Mouse (Mus musculus) heart, embryonic 13.5 days (tissue): ENCODE data around the gene Tifab. TPM values are rescaled to one million over a fixed set of nuclear protein-coding genes. Genes with fewer than 3 reads are reported as not detected.
"Not testable (repeated sequence)": the region's sequence is repeated elsewhere in the genome, so short reads cannot be mapped to it uniquely, and the experiment has no call there.

ENCODE experiments used
- ATAC-seq: fragments of 200-750 bp; cut with Nextera tagmentation; 2 replicates; pipeline ENCODE4 v1.8.0; 2017; ENCODE audit warnings: moderate TSS enrichment; ENCODE audit not compliant: insufficient number of reproducible peaks, low FRiP score, low TSS enrichment; ENCODE audit errors: extremely low read depth
- H3K27ac ChIP-seq: fragments of 300-500 bp; sonication (generic); replicated peaks from 2 replicates; pipeline ENCODE4 v1.5.1; 2015; ENCODE audit warnings: moderate library complexity, mild to moderate bottlenecking, inconsistent platforms
- H3K27me3 ChIP-seq: fragments of 300-500 bp; sonication (generic); replicated peaks from 2 replicates; pipeline ENCODE4 v1.6.1; 2015; ENCODE audit warnings: mild to moderate bottlenecking, inconsistent platforms
- H3K36me3 ChIP-seq: fragments of 300-500 bp; sonication (generic); 2 replicates; pipeline ENCODE4 v1.6.1; 2015; ENCODE audit warnings: mild to moderate bottlenecking, inconsistent platforms
- H3K4me1 ChIP-seq: fragments of 300-500 bp; sonication (generic); 2 replicates; pipeline ENCODE4 v1.6.1; 2015; ENCODE audit warnings: inconsistent platforms
- H3K4me2 ChIP-seq: fragments of 300-500 bp; sonication (generic); 2 replicates; pipeline ENCODE4 v1.6.1; 2015; ENCODE audit warnings: inconsistent platforms, mild to moderate bottlenecking, moderate library complexity
- H3K4me3 ChIP-seq: fragments of 300-500 bp; sonication (generic); 2 replicates; pipeline ENCODE4 v1.5.1; 2015; ENCODE audit warnings: moderate library complexity, mild to moderate bottlenecking, inconsistent platforms
- H3K9ac ChIP-seq: fragments of 300-500 bp; sonication (generic); 2 replicates; pipeline ENCODE4 v1.6.1; 2015; ENCODE audit warnings: inconsistent platforms, mild to moderate bottlenecking, moderate library complexity
- H3K9me3 ChIP-seq: fragments of 300-500 bp; sonication (generic); 2 replicates; pipeline ENCODE4 v1.6.1; 2016; ENCODE audit warnings: inconsistent platforms
- WGBS: fragments of 180-500 bp; shearing (Covaris S2); methylation state at CpG from one replicate; pipeline ENCODE4 v1.1.7; 2015; ENCODE audit warnings: mixed read lengths; 5-methylcytosine and 5-hydroxymethylcytosine counted together
- polyA plus RNA-seq: library from polyadenylated mRNA; unstranded; fragments of >200 nt; fragmentation: Nextera tagmentation; extraction: Ambion mirVana; gene quantifications from 2 replicates; pipeline ENCODE4 v1.2.1, GENCODE M21; 2015

Gene Tifab
- polyA plus RNA-seq, 1 experiment from 2014 or later = 1.1 TPM

DNA sequence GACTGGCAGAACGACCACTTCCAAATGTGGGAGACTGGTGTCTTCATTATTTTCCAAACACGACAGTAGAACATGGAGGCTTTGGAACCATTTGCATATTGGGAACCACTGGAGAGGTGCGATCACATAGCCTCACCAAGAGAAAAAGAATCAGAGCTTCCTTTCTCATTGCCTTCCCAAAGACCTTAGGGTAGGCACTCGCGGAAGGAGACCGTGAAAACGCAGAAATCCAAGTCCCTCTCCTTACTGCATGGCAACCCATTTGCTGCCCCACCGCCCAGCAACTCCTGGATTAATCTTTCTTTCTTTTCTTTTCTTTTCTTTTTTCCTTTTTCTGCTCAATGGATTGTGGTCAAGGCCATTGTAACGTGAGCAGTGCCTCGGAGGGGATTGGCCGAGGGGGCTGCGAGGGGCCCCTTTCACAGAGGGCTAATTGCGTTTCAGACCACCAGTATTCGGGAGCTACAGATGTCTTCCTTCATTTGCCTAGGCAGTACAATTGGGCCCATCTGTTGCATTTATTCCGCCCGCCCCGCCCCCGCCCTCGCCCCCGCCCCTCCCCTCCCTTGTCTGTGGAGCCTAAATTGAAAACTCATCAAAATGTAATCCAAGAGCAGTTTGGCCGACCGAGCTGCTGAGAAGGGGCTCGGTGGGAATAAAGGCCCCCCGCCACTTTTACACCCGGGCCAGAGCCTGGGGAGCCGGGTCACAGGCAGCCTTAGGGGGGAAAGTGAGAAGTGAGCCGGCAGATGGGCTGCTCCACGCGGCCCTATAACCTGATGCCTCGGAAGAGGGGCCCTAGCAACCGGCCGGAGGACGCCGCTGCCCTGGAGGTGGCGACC lies 29.8 kb upstream of the Tifab start:
- H3K4me1 ChIP-seq = peaks cover 8% of the 10 kb centered on the region
- no peak overlapping the region for H3K27ac ChIP-seq
- H3K4me3 ChIP-seq = peak overlapping the region; percentile 22
- H3K9ac ChIP-seq = peak overlapping the region; percentile 59
- H3K4me2 ChIP-seq = peak overlapping the region; percentile 57
- peaks cover 67% of the 10 kb centered on the region for H3K27me3 ChIP-seq
- H3K36me3 ChIP-seq = no peaks in the 10 kb centered on the region
- H3K9me3 ChIP-seq = peaks cover 12% of the 10 kb centered on the region
- 10% methylated on average over 35 of the region's 35 CpGs for WGBS
- ATAC-seq = no peak

DNA sequence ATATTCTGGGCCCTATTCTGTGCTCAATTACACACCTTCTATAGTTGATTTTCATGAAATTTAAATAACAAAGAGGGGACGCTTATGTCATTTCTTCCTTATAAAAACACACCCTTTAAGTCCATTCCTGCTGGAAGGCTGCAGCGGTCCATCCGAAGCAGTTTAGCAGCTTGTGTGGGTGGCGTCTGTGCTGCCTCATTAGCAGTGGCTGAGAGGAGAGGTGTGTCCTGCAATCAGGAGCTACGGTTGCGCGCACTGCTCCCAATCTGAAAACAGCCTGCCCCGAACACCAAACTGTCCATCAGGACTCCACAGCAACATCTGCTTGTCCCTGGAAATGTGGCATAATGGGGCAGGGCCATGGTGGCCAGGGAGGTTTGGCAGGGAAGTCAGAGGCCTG lies 20.8 kb upstream of the Tifab start:
- no peak overlapping the region for H3K9ac ChIP-seq
- H3K27me3 ChIP-seq = peaks cover 40% of the 10 kb centered on the region
- 71% methylated on average over 8 of the region's 8 CpGs for WGBS
- H3K27ac ChIP-seq = no peak overlapping the region
- H3K4me3 ChIP-seq = no peak overlapping the region
- H3K36me3 ChIP-seq = no peaks in the 10 kb centered on the region
- no peaks in the 10 kb centered on the region for H3K9me3 ChIP-seq
- H3K4me2 ChIP-seq = no peak overlapping the region
- no peak for ATAC-seq
- 0 out of 2 replicates have a peak, but pooled peaks cover 2% of the 10 kb centered on the region for H3K4me1 ChIP-seq

DNA sequence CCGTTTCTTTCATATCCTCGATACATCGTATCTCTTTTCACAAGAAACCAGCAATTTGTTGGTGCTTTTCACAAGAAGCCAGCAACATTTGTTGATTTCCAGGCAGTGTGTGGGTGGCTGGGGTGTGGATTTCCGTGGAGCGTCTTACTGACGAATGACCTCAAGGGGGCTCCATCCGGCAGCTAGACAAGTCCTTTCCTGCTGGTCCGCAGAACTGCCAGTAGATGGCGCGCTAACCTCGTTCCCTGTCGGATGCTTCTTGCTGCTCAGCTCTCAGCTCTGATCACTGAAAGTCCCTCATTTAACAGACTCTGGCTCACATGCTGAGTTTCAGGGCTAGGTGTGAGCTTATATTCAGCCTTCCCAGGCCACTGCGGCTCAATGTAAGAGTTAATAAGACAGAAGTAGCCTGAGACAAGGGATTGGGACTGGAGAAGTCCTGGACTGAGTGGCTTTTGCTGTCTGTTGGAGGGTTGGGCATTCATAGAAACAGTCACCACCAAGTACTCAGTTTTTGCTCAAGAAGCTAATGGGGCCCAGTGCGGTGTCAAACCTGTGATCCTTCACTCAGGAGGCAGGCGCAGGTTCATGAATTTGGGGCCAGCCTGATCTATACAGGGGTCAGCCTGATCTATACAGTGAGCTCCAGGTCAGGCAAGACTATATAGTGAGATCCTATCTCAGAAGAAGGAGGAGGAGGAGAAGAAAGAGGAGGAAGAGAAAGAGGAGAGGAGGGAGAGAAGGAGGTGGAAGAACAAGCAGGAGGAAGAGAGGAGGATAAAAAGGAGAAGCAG lies 19.0 kb upstream of the Tifab start:
- Histone ChIP-seq H3K9ac (no peak overlapping the region), H3K27me3 (peaks cover 43% of the 10 kb centered on the region), H3K27ac (no peak overlapping the region), H3K4me3 (no peak overlapping the region), H3K4me2 (no peak overlapping the region), H3K4me1 (0 out of 2 replicates have a peak, but pooled peaks cover 2% of the 10 kb centered on the region), H3K9me3 (no peaks in the 10 kb centered on the region), H3K36me3 (no peaks in the 10 kb centered on the region)
- ATAC-seq = no peak
- WGBS = 9% methylated on average over 15 of the region's 15 CpGs

DNA sequence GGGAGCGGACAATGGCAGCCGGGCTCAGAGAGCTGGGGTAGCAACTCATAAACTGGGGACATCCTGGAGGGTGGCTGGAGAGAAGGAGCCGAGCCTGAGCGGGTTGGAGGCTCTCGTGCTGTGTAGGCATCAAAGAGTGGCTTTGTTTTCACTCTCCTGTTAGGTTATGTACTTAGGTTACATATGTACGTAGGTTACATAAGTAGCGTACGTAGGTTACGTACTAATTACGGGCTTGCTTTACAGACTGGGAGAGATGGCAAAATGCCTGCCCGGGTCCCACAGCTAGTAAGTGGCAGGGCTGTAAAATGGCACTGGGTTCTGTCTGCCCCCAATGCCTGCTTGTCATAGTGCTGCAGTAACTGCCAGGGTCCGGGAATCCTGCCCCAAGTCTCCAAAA lies 18.3 kb upstream of the Tifab start:
- no peak for ATAC-seq

DNA sequence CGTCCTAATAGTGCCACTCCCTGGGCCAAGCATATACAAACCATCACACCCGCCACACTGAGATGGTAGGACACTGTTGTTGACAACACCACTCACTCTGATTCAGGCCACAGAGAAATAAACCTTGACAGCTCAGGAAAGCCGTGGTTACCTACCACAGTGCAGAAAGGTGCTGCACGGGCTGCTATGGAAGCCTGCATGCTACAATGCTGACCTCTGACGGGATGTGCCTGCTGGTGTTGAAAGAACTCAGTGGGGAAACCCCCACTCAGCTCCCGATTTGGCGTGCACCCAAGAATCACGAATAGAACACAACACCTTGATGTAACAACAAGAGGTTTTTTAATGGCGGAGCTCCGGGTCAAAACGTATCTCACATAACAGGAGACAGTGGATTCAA lies 17.1 kb upstream of the Tifab start:
- not testable (repeated sequence) for H3K9me3 ChIP-seq, ATAC-seq, H3K36me3 ChIP-seq, H3K4me1 ChIP-seq, H3K9ac ChIP-seq, H3K4me3 ChIP-seq, H3K4me2 ChIP-seq, H3K27ac ChIP-seq
- 68% methylated on average over 11 of the region's 11 CpGs for WGBS
- peaks cover 37% of the 10 kb centered on the region for H3K27me3 ChIP-seq

More for the DNA sequence above, 18.3 kb upstream of the Tifab start:
- H3K27me3 ChIP-seq = peaks cover 40% of the 10 kb centered on the region
- H3K27ac ChIP-seq = no peak overlapping the region
- H3K36me3 ChIP-seq = no peaks in the 10 kb centered on the region
- no peak overlapping the region for H3K4me3 ChIP-seq
- no peak overlapping the region for H3K4me2 ChIP-seq
- H3K9me3 ChIP-seq = no peaks in the 10 kb centered on the region
- 0 out of 2 replicates have a peak, but pooled peaks cover 2% of the 10 kb centered on the region for H3K4me1 ChIP-seq
- no peak overlapping the region for H3K9ac ChIP-seq
- WGBS = 79% methylated on average over 12 of the region's 12 CpGs

DNA sequence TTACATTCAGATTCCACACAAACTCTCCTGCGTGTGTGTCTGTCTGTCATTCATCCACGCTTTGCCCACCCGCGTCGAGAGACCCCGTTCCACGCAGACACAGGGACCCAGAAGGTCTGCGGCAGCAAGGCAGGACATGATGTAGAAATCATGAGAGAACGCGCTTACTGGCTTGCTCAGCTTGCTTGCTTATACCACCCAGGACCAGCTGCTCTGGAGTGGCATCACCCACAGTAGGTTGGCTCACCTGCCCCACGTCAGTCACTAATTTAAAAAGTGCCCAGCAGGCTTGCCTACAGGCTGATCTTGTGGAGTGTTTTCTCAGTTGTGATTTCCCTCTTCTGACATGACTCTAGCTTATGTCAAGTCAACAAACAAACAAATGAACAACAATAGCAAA lies 15.5 kb upstream of the Tifab start:
- H3K9me3 ChIP-seq, H3K4me1 ChIP-seq, H3K27ac ChIP-seq, H3K36me3 ChIP-seq, H3K9ac ChIP-seq, ATAC-seq, H3K4me2 ChIP-seq, H3K4me3 ChIP-seq: not testable (repeated sequence)
- peaks cover 26% of the 10 kb centered on the region for H3K27me3 ChIP-seq
- 88% methylated on average over 11 of the region's 11 CpGs for WGBS

DNA sequence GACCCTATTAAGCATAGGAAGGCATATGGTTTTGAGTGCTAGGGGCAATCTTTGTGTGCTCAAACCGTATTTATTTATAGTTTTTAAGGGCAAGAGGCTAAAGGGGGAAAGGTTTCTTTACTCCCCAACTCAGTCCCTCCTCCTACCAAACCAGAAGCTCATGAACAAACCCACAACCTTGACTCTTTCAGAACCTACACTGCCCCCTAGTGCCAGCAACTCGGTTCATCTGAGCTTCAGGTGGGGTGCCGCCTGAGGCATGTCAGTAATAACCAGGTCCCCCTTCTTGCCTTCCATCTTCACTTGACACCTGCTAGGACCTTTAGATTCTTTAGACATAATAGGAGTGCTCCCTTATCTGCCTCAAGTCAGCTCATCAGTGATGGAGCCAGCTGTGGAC lies 12.5 kb upstream of the Tifab start:
- H3K27me3 ChIP-seq = peaks cover 10% of the 10 kb centered on the region; the same call in 1 of the 2 replicates
- 32% methylated on average over 3 of the region's 3 CpGs for WGBS
- H3K4me3 ChIP-seq = no peak overlapping the region

DNA sequence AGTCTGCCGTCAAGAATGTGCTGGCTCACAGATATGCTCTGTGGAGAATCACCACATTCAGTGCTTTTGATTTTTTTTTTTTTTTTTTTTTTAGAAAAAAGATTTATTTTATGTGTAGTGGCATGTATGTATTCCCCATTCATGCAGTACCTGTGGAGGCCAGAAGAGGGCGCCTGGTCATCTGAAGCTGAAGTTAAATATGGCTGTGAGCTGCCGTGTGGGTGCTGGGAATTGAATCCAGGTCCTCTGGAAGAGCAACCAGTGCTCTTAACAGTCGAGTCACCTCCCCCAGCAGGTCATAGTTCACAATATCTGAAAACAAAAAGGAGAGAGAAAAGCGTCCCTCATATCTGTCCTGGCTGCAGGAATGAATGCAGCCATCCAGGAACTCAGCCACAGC lies 11.0 kb upstream of the Tifab start:
- Histone ChIP-seq H3K4me3 (no peak overlapping the region), H3K36me3 (no peaks in the 10 kb centered on the region), H3K9ac (no peak overlapping the region), H3K27ac (no peak overlapping the region), H3K27me3 (peaks cover 9% of the 10 kb centered on the region; the same call in 1 of the 2 replicates), H3K4me2 (no peak overlapping the region), H3K4me1 (no peaks in the 10 kb centered on the region), H3K9me3 (0 out of 2 replicates have a peak, but pooled peaks cover 6% of the 10 kb centered on the region)
- WGBS = 71% methylated on average over 5 of the region's 5 CpGs
- no peak for ATAC-seq

More for the DNA sequence above, 12.5 kb upstream of the Tifab start:
- H3K36me3 ChIP-seq = no peaks in the 10 kb centered on the region
- no peaks in the 10 kb centered on the region for H3K4me1 ChIP-seq
- no peak overlapping the region for H3K4me2 ChIP-seq
- 0 out of 2 replicates have a peak, but pooled peaks cover 6% of the 10 kb centered on the region for H3K9me3 ChIP-seq
- H3K9ac ChIP-seq = no peak overlapping the region
- no peak overlapping the region for H3K27ac ChIP-seq
- no peak for ATAC-seq

DNA sequence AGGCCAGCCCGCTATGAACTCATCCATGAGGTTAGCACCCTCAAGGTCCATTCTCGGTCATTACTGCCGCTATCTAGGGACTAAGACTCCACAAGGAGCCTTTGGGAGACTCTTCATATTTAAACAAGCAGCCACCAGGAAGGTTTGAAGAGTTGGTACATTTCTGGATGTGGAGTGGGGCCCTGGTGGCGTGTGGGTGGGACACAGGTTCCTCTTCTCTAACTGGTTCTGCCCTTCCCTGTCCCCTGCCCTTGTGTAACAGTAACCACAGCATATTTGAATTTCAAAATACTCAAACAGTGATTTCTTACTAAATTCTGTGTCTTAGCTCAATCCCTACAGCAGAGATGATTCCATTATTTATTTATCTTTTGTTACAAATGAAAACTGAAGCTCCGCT lies 5.0 kb upstream of the Tifab start:
- WGBS = 77% methylated on average over 5 of the region's 5 CpGs
- H3K4me2 ChIP-seq = no peak overlapping the region
- peaks cover 10% of the 10 kb centered on the region for H3K27me3 ChIP-seq
- H3K27ac ChIP-seq = no peak overlapping the region
- no peak overlapping the region for H3K9ac ChIP-seq
- H3K4me1 ChIP-seq = no peaks in the 10 kb centered on the region
- no peak overlapping the region for H3K4me3 ChIP-seq
- H3K9me3 ChIP-seq = no peaks in the 10 kb centered on the region
- no peak for ATAC-seq
- no peaks in the 10 kb centered on the region for H3K36me3 ChIP-seq

DNA sequence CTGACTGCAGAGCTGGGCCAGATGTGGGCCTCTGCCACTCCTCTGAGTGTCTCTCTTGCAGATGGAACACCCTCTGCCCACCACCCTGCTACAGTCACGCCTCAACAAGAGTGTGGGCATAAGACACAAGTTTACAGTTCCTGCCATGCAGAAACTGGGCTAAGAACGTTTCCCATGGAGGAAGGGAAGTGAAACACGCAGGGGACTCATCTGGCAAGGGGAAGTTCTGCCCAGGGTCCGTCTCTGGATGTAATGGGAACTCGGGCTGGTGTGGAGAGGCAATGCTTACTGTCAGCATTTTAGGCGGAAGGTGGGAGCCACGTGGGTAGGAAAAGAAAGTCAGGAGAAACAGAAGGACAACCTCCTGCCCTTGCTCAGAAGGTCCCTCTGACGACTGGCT lies 2.7 kb upstream of the Tifab start:
- no peaks in the 10 kb centered on the region for H3K4me1 ChIP-seq
- H3K9me3 ChIP-seq = no peaks in the 10 kb centered on the region
- no peak overlapping the region for H3K4me2 ChIP-seq
- no peak overlapping the region for H3K27ac ChIP-seq
- 63% methylated on average over 8 of the region's 8 CpGs for WGBS
- no peaks in the 10 kb centered on the region for H3K36me3 ChIP-seq
- no peak overlapping the region for H3K9ac ChIP-seq
- H3K27me3 ChIP-seq = peaks cover 11% of the 10 kb centered on the region
- ATAC-seq = no peak
- no peak overlapping the region for H3K4me3 ChIP-seq

DNA sequence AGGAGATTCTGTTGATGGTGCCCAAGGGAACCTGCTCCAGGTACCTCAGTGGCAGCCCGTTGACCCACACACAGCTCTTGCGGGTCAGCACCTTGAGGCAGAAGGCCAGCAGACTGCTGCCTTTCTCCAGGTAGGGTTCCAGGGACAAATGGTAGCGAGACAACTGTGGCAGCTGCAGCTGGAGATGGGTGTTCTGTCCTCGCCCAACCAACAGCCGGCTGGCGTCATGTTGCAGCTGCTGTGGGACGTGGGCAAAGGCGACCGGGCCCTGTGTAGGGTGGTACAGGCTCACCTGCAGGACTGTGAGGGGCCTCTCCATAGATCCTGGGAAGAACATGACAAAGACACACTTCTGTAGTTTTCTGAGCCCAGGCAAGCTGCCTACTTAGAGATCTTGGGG lies 2.4 kb downstream of the Tifab start:
- no peak overlapping the region for H3K27ac ChIP-seq
- peaks cover 18% of the 10 kb centered on the region for H3K27me3 ChIP-seq
- no peaks in the 10 kb centered on the region for H3K9me3 ChIP-seq
- ATAC-seq = no peak
- no peak overlapping the region for H3K4me2 ChIP-seq
- H3K4me1 ChIP-seq = peaks cover 16% of the 10 kb centered on the region
- H3K36me3 ChIP-seq = no peaks in the 10 kb centered on the region
- 80% methylated on average over 9 of the region's 9 CpGs for WGBS
- H3K9ac ChIP-seq = no peak overlapping the region
- no peak overlapping the region for H3K4me3 ChIP-seq
